Mouse (Mus musculus) bone marrow macrophage, adult 2 months (primary cell): Measurements from ENCODE around the gene Polm. TPM values are rescaled to one million over a fixed set of nuclear protein-coding genes. Genes with fewer than 3 reads are reported as not detected.
"Not testable (repeated sequence)": the region's sequence is repeated elsewhere in the genome, so short reads cannot be mapped to it uniquely, and the experiment has no call there.

Source experiments
- H3K27ac ChIP-seq: 2 replicates; pipeline ENCODE4 v1.5.1; 2012; ENCODE audit warnings: low read depth, low read length; ENCODE audit not compliant: insufficient read depth
- H3K4me1 ChIP-seq: 2 replicates; pipeline ENCODE4 v1.6.1; 2012; ENCODE audit warnings: low read length; ENCODE audit not compliant: control insufficient read depth, insufficient read depth
- H3K4me3 ChIP-seq: 2 replicates; pipeline ENCODE4 v1.5.1; 2012; ENCODE audit warnings: mild to moderate bottlenecking, low read length, moderate library complexity; ENCODE audit not compliant: insufficient read depth
- CTCF ChIP-seq: IDR thresholded peaks from 2 replicates; pipeline ENCODE4 v1.5.1; 2012; ENCODE audit warnings: low read depth, mild to moderate bottlenecking, low read length, moderate library complexity
- POLR2A ChIP-seq: IDR thresholded peaks from 2 replicates; pipeline ENCODE4 v1.6.1; 2012; ENCODE audit warnings: mild to moderate bottlenecking, low read depth, low read length, borderline replicate concordance
- polyA plus RNA-seq: library from polyadenylated mRNA; stranded (reverse); fragments of >200 nt; gene quantifications from 2 replicates; pipeline ENCODE4 v1.2.4, GENCODE M21; 2012; ENCODE audit not compliant: missing spikeins, insufficient read depth, insufficient read length

The Polm gene
- polyA plus RNA-seq, 1 experiment = 11.4 TPM

DNA sequence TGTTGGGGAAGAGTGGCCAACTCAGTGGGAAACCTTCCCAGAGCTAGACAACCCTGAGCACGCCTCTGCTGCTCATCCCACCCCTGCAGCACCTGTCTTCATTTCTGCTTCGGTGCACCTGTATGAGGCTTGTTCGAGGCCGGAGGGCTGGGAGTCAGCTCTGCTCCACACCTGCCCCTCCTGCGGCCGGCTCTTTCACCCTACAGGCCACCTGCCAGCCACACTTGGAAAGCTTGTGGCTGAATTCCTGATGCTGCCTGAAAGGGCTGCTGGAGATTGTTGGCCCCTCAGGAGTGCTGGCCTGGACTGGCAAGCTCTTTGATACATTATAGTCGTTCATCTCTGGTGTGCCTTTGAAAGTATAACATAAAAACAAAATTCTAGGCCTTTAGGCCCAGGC lies 2.5 kb upstream of the Polm start:
- H3K4me1 ChIP-seq = peaks cover 4% of the 10 kb centered on the region; the same call in 1 of the 2 replicates
- no peak overlapping the region for H3K27ac ChIP-seq
- TF ChIP-seq CTCF = no peak
- H3K4me3 ChIP-seq = no peak overlapping the region

DNA sequence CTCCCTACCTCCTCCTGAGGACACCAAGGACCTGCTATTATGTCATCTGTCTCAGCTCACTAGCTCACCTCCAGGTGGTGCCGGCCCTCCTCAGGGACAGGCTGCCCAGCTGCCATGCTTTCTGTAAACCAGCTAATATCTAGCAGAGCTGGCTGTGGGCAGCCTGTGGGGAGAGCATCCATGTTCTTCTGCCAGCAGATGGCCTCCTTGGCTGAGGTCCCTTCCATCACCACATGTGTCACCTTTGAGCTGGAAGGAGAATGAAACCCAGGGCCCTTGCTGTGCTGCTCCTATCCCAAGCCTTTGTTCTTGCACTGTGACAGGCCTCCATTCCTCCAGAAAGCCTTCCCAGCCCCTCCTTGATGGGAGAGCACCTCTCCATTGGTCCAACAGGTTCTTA lies 1.7 kb downstream of the Polm start:
- Histone ChIP-seq H3K4me3 (no peak overlapping the region), H3K4me1 (peaks cover 4% of the 10 kb centered on the region; the same call in 1 of the 2 replicates), H3K27ac (no peak overlapping the region)
- TF ChIP-seq CTCF (no peak), POLR2A (no peak)

DNA sequence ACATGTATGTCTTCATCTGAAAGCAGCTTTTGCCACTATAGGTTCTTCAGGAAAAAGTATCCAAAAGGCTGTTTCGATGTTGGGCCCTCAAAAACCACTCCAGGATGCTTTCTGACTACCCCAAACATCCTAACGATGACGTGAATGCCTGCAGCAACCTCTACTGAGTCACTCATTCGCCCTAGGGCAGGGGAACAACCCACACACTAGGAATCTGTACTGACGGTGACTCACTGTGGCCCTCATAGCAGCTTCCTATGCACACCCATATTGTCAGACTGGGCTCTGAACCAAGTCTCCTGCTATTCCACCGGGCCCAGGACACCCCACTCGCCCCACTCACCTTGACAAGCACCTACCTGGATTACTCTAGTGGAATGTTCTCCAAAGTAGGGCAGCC lies 2.8 kb downstream of the Polm start:
- peaks cover 4% of the 10 kb centered on the region; the same call in 1 of the 2 replicates for H3K4me1 ChIP-seq
- no peak overlapping the region for H3K4me3 ChIP-seq
- no peak for TF ChIP-seq POLR2A
- TF ChIP-seq CTCF = no peak
- no peak overlapping the region for H3K27ac ChIP-seq

DNA sequence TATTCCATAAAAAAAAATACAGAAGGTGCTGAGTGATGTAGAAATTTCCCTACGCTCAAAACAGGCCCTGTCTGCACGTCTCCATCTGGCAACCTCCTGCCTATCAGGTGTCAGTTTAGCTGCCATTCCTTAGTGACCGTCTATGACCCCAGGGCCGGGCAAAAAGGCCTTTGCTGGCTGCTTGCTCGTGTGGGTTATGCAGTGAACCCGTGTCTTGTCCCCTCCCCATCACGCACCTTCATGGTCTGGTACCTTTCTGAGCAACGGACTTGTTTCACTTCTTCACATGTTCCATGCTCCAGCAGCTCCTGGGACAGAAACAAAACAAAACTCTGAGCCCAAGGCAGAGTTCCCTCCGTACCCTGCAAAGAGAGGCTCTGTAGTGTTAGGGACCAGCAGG lies 3.3 kb downstream of the Polm start:
- Histone ChIP-seq H3K4me1 (peaks cover 6% of the 10 kb centered on the region; the same call in 1 of the 2 replicates), H3K27ac (no peak overlapping the region)
- TF ChIP-seq CTCF (no peak), POLR2A (no peak)

DNA sequence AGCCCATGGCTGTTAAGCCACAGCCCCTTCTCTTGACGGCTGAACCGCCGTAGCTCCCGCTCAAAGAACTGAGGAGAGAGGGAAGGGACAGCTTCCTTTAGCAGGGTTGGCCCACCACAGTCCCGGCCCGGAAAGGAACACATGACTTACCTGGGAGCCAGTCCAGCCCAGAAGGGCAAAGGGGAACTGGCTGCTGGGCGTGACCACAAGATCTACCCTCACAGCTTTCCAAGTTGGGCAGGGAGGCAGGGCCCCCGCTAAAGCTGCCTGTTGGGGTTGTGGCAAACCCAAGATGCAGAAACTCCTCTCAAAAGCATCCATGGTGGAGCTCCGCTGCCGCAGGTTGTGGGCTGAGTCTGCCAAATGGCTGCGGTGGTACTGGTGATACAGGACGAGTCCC lies 8.5 kb downstream of the Polm start:
- Histone ChIP-seq H3K4me1 (0 out of 2 replicates have a peak, but pooled peaks cover 2% of the 10 kb centered on the region), H3K4me3 (no peak overlapping the region), H3K27ac (no peak overlapping the region)
- TF ChIP-seq POLR2A = no peak

More for the DNA sequence above, 3.3 kb downstream of the Polm start:
- H3K4me3 ChIP-seq = no peak overlapping the region

DNA sequence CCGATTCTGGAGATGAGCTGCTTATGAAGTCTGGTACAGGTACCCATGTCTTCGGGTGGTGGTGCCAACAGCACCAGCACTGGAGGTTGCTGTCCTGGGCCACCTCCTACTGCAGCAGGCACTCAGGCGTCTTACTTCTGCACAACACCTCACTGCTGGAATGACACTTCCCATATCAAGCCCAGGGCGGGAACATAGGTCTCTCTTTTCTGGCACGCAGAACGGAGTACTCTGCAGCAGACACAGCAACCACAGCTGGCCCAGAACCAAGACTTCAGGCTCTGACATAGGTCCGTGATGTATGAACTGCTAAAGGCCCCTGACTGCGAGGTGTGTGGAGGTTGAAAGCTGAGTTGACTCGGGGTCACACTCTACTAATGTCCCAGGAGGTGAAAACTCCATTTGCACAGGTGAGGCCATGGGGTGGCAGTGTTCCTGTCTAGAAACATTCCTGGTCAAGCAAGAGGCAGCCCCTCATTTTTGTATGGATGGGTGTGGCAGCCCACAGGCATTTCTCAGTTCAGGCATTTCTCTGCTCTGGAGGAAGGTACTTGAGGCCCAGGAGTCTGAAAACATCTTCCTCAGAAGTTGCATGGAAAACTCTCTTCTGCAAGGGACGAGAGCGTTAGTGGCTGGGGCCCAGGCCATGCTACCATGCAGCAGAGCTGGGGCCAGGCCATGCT lies 9.2 kb downstream of the Polm start:
- no peak overlapping the region for H3K27ac ChIP-seq
- no peak overlapping the region for H3K4me3 ChIP-seq
- 0 out of 2 replicates have a peak, but pooled peaks cover 2% of the 10 kb centered on the region for H3K4me1 ChIP-seq
- TF ChIP-seq POLR2A (no peak), CTCF (no peak)

DNA sequence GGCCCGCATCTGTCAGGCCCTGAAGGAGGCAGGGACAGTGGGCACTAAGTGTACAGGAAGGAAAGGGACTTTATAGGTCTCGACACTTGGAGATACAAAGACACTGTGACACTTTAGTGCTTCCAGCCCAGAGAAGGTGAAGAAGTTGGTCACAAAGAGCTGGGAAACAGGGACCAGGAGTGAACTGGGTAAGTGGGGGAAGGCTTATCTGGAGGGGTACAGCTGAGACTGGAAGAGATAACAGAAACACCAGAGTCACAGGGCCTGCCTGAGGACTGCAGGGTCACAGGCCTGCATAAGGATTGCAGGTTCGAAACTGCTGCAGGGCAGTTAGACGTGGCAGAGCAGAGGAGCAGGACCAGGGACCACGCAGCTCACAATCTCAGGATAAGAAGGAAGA lies 9.9 kb downstream of the Polm start:
- TF ChIP-seq CTCF = no peak
- TF ChIP-seq POLR2A = no peak
- H3K4me3 ChIP-seq = no peak overlapping the region
- H3K4me1 ChIP-seq = 0 out of 2 replicates have a peak, but pooled peaks cover 2% of the 10 kb centered on the region
- no peak overlapping the region for H3K27ac ChIP-seq

DNA sequence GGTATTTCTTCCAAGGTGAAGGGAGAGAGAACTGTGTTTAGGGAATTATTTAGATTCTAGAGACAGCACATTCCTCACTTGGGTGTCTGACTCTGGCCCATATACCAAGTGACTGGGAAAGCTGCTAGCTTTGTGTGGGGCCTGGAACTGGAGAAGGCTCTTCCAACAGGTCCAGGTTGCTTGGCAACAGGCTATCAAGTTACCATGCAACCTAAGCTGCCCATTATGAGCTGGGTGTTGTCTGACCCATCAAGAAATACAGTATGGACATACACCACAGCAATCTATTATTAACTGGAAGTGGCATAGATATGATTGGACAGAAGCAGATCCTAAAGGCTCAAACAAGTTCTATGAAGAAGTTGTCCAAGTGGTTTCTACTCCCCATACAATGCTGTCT lies 12.4 kb downstream of the Polm start:
- TF ChIP-seq CTCF (no peak), POLR2A (no peak)
- H3K4me3 ChIP-seq = no peak overlapping the region

DNA sequence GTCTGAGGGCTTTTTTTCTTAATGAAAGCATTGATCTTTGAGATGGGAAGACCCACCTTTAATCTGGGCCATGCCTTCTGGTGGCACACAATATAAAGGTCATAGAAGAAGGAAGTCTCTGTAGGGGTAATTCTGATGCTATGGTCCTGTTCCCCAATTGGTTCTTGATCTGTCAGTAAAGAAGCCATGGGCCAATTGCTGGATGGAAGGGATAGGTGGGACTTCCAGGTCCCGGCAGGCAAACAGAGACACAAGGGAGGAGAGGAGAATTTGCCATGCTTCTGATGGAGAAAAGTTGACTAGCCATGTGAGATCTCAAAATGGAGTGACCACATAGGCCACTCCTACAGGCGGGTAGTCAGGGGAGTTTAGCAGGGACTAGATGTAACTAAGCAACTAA lies 18.6 kb downstream of the Polm start:
- Histone ChIP-seq H3K27ac (no peak overlapping the region), H3K4me1 (no peaks in the 10 kb centered on the region), H3K4me3 (no peak overlapping the region)
- TF ChIP-seq POLR2A (no peak), CTCF (no peak)

More for the DNA sequence above, 12.4 kb downstream of the Polm start:
- H3K4me1 ChIP-seq = 0 out of 2 replicates have a peak, but pooled peaks cover 2% of the 10 kb centered on the region
- no peak overlapping the region for H3K27ac ChIP-seq

DNA sequence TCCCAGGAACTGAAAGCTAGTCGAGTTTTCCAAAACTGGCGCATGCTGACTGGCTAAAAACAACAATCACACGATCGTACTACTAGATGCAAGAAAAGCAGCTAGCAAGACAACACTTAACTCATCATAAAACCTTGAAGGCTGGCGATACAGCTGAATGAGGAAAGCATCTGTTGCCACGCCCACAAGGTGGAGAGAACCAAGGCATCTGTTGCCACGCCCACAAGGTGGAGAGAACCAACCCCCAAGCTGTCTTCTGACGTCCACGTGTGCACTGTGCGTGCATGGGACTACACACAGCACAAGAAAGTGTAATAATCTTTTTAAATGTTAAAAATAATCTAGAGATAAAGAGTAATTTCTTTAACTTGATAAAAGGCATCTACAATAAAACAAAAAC lies 24.4 kb downstream of the Polm start:
- H3K27ac ChIP-seq = no peak overlapping the region
- no peaks in the 10 kb centered on the region for H3K4me1 ChIP-seq
- TF ChIP-seq POLR2A (no peak), CTCF (no peak)
- H3K4me3 ChIP-seq = no peak overlapping the region

DNA sequence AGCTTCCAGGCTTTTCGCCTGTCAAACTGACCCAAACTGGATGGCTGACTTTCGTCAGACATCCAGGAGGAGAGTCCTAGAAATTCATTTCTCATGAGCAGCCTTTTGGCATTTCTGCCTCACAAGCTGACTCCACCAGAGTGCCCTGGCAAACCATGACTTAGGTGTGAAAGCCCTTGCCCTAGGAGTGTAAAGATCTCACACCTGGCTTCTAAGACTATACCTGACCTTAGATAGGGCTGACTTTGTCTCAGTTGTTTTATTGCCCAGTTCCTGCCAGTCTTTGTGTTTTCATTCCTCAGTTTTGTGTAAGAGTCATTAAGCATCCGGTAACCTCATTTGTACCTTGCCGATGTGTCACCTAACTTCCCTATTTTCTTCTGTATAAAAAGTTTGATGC lies 28.3 kb downstream of the Polm start:
- not testable (repeated sequence) for H3K27ac ChIP-seq, H3K4me3 ChIP-seq, H3K4me1 ChIP-seq

DNA sequence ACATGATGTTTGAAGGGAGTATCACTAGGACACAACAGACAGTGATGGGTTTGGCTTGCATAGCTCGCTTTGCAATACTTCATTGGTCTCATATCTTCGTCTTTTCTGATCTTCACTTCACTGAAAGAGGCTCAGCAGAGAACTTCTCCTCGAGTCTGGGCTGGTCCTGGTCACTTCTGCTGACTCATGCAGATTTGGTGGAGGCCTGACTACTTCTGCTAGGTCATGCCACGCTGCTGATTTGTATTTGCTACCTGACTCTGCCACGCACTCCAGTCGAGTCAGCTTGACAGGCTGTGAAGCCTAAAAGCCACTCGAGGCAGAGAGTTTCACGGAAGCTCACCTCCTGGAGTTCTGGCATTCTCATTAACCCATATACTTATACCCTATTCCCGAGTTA lies 29.9 kb downstream of the Polm start:
- TF ChIP-seq POLR2A (no peak), CTCF (no peak)
- Histone ChIP-seq H3K4me3 (no peak overlapping the region), H3K27ac (no peak overlapping the region), H3K4me1 (peaks cover under 1% of the 10 kb centered on the region; the same call in 1 of the 2 replicates)
